Mouse (Mus musculus) olfactory bulb, adult 2 months (tissue): Measurements from ENCODE around the gene Ninl. TPM values are rescaled to one million over a fixed set of nuclear protein-coding genes. Genes with fewer than 3 reads are reported as not detected.

Source experiments
- H3K27ac ChIP-seq: fragments of 200-500 bp; 2 replicates; pipeline ENCODE4 v1.5.1; 2012; ENCODE audit warnings: low read depth, low read length; ENCODE audit not compliant: insufficient read depth
- H3K4me1 ChIP-seq: fragments of 200-500 bp; 2 replicates; pipeline ENCODE4 v1.6.1; 2012; ENCODE audit warnings: low read length; ENCODE audit not compliant: control insufficient read depth, insufficient read depth
- H3K4me3 ChIP-seq: fragments of 200-500 bp; 2 replicates; pipeline ENCODE4 v1.5.1; 2012; ENCODE audit warnings: mild to moderate bottlenecking, low read depth, low read length, moderate library complexity; ENCODE audit not compliant: insufficient read depth
- CTCF ChIP-seq: fragments of 200-500 bp; IDR thresholded peaks from 2 replicates; pipeline ENCODE4 v1.5.1; 2012; ENCODE audit warnings: low read depth, mild to moderate bottlenecking, low read length, moderate library complexity; ENCODE audit not compliant: insufficient read depth
- POLR2A ChIP-seq: fragments of 200-500 bp; IDR thresholded peaks from 2 replicates; pipeline ENCODE4 v1.6.1; 2012; ENCODE audit warnings: mild to moderate bottlenecking, low read depth, low read length, moderate library complexity; ENCODE audit not compliant: insufficient read depth
- WGBS: fragments of 180-500 bp; shearing (Covaris S2); methylation state at CpG from one replicate; pipeline ENCODE4 v1.1.7; 2018; 5-methylcytosine and 5-hydroxymethylcytosine counted together
- polyA plus RNA-seq: library from polyadenylated mRNA; stranded (reverse); fragments of >200 nt; gene quantifications from 2 replicates; pipeline ENCODE4 v1.2.4, GENCODE M21; 2012; ENCODE audit warnings: low replicate concordance; ENCODE audit not compliant: missing spikeins, insufficient read depth, insufficient read length

Gene Ninl
- polyA plus RNA-seq, 1 experiment: not detected

DNA sequence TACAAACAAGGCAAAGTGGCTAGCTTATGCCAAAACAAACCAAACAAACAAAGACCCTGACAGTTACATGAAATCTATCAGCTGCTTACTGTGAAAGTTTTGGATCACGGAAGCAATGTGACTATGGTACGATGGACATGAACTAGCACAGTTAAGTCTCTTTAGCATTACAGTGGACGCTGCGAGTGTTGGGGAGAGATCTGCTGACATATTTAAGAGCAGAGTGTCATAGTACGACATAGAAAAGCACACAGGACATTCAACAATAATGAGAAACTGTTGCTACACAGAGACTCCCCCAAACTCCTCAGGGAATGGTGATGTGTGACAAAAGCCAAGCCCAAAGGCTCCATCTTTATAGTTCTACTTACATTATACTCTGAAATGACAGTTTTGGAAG lies 95.2 kb downstream of the Ninl start:
- no peak for TF ChIP-seq CTCF
- no peak for TF ChIP-seq POLR2A
- H3K4me1 ChIP-seq: no peaks in the 10 kb centered on the region
- H3K4me3 ChIP-seq: no peak overlapping the region
- 96% methylated on average over 5 of the region's 5 CpGs for WGBS
- no peak overlapping the region for H3K27ac ChIP-seq

DNA sequence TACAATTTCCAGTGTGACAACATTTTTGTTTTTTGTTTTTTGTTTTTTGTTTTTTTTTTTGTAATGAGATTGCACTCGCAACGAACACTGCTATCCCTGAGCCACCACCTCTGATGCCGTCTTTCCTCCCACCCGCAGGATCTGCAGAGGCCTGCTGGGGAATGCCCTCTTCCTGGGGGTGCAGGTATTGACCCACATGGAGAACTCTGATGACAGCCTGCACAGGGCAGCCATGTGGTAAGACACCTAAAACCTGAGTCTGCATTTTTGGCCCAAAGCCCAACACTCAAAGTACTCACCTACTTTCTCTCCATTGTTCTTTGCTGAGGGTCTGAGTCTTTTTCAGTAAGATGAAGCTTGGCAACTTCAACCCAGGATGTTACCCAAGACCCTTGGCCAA lies 104.5 kb downstream of the Ninl start:
- WGBS: 92% methylated on average over 4 of the region's 4 CpGs
- TF ChIP-seq CTCF (no peak), POLR2A (no peak)
- Histone ChIP-seq H3K4me1 (peaks cover 2% of the 10 kb centered on the region), H3K4me3 (no peak overlapping the region), H3K27ac (no peak overlapping the region)

DNA sequence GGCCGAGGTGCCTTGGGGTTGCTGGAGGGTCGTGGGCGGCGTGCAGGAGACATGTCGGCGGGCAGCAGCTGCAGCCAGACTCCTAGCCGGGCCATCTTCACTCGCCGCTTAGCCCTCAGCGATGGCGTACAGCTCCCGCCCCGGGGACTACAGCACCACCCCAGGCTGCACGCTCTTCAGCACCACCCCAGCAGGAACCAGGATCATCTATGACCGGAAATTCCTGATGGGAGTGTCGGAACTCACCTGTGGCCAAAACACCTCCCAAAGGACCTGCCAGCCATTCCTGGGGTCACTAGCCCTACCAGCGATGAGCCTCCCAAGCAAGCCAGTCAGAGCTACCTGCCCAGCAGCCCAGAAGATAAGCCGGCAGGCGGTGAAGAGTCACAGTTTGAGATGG lies 105.7 kb downstream of the Ninl start:
- Histone ChIP-seq H3K4me1 (peaks cover 2% of the 10 kb centered on the region), H3K4me3 (no peak overlapping the region), H3K27ac (no peak overlapping the region)
- TF ChIP-seq CTCF (no peak), POLR2A (no peak)
- WGBS: 87% methylated on average over 19 of the region's 19 CpGs

DNA sequence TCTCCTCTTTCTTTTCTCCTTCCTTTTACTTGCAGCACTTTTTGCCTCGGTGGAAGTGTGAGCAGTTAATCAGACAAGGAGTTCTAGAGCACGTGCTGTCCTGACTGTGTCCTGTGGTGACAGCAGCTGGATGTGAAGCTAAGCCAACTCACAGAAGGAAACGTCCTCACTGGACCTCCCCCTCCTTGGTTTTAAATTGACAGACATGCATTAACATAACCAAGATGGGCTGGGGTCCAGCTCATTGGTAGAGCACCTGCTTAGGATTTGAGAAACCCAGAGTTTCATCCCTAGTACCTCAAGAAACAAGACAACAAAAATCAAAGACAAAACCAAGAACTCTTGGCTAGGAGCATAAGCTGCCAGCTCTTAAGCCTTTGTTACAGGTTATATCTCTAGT lies 108.4 kb downstream of the Ninl start:
- peaks cover 2% of the 10 kb centered on the region for H3K4me1 ChIP-seq
- 13% methylated on average over 3 of the region's 3 CpGs for WGBS
- no peak overlapping the region for H3K27ac ChIP-seq
- TF ChIP-seq POLR2A: no peak
- no peak overlapping the region for H3K4me3 ChIP-seq

DNA sequence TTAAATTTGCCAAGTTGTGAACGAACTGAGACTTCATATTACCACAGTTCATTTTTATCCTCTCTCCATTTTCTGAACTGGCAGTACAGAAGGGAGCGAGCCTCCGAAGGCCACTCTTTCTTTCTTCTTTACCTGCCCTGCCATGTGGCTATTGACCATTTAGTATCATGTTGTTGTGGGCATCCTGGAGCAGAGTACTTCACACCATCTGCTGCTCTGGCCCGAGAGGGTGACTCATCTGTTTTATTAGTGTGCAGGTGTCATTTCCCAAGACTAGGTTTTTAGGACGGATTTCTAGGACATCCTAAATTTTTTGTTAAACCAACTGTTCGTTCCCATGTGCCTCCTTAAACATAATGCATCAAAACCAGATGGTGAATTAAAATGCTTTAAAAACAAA lies 110.0 kb downstream of the Ninl start:
- no peak for TF ChIP-seq CTCF
- TF ChIP-seq POLR2A: no peak
- Histone ChIP-seq H3K4me3 (no peak overlapping the region), H3K27ac (no peak overlapping the region), H3K4me1 (peaks cover 2% of the 10 kb centered on the region)
- 94% methylated on average over 6 of the region's 6 CpGs for WGBS

DNA sequence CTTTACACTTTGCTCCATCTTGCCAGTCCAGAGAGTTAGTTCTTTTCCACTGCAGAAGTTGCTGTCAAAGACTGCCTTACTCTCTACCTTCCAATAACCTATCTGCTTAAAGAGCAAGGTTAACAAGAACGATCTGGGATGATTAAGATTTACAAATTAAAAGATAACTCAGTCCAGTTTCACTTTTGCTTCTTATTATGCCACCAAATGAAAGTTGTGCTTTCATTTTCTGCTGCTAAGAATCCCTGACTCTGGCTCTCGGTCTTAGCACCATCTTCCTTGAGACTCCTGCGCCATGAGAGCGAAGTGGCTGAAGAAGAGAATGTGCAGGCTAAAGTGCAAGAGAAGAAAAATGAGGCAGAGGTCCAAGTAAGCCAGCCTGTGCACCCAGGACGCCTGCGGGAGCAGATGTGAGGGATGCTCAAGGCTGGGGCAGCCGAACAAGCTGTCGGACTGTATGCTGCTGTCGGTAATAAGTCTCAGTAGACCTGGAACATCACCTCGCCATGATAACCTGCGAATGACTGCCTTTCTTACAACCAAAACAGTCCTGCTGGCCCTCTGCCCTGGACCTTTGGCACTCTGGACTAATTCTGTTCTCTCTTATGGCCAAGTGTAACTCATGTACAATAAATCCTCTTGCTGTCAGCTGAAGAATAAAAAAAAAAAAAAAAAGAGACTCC lies 112.0 kb downstream of the Ninl start:
- 92% methylated on average over 11 of the region's 11 CpGs for WGBS
- no peak overlapping the region for H3K27ac ChIP-seq
- peaks cover 2% of the 10 kb centered on the region for H3K4me1 ChIP-seq
- no peak overlapping the region for H3K4me3 ChIP-seq
- TF ChIP-seq CTCF (no peak), POLR2A (no peak)

DNA sequence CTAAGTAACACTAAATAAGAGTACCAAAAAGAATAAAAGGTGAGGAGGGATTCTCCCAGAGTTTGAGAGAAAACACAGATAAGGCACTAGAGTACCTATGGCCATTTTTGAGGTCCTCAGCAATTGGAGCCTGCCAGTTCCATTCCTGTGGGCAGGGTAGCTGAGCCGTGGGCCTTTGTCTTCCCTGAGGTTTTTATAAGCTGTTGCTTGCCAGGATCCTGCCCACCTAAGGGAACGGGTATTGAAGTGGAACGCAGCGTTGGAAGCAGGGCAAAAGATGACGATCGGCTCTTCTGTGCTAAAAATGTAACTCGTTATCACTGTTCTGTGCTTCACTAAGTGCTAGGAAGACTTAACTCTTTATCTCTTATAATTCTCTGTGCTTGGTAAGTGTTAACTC lies 115.7 kb downstream of the Ninl start:
- 46% methylated on average over 7 of the region's 7 CpGs for WGBS
- TF ChIP-seq CTCF (no peak), POLR2A (no peak)
- Histone ChIP-seq H3K4me1 (no peaks in the 10 kb centered on the region), H3K4me3 (no peak overlapping the region), H3K27ac (no peak overlapping the region)

DNA sequence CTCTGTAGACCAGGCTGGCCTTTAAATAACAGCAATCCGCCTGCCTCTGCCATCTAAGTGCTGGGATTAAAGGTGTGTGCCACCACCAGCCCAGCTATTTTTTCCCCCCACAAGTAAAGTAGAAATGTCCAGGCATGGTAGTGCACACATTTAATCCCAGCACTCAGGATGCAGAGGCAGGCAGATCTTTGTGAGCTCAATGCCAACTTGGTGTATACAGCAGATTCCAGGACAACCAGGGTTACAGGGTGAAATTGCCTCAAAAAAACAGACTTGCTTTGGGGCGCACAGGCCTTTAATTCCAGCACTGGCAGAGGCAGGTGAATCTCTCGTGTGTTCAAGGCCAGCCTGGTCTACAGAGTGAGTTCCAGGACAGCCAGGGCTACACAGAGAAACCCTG lies 116.2 kb downstream of the Ninl start:
- Histone ChIP-seq H3K4me3 (no peak overlapping the region), H3K27ac (no peak overlapping the region), H3K4me1 (no peaks in the 10 kb centered on the region)
- TF ChIP-seq POLR2A (no peak), CTCF (no peak)
- 96% methylated on average over 3 of the region's 3 CpGs for WGBS

DNA sequence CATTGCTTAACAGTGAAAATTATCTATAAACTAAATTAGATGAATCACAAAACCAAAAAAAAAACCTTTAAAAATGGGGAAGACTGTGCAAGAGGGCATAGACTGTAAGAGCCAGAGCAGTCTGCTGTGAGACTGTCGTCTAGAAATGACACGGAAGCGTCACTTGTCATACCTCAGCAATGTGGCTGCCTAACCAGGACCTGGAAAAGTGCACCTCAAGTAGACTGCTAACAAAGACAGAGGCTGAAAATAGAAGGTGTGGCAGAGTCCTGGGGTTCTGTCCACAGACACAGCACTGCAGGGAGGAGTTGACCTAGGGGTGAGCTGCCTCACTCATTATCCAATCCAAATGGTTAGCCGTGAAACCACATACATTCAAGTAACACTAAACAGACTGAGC lies 117.0 kb downstream of the Ninl start:
- no peak for TF ChIP-seq CTCF
- TF ChIP-seq POLR2A: no peak
- WGBS: 92% methylated on average over 4 of the region's 4 CpGs

DNA sequence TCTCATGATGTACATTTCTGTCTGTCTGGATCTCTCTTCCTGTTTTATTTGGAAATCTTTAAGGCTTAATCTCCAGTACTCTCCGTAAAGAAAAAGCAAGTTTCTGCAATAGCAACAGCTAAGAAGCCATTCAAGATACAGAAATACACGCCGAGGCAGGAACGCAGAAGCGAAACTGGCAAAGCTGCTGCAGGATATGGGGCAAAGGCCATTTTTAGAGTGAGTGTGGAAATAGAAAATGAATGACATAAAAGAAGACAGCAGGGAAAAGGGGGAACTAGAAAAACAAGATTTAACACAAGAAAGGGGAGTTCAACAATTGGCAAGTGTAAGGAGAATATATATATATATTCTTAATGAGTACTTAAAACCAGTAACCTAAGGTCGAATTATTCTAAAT lies 117.5 kb downstream of the Ninl start:
- TF ChIP-seq CTCF: no peak
- no peak for TF ChIP-seq POLR2A

More for the DNA sequence above, 117.0 kb downstream of the Ninl start:
- Histone ChIP-seq H3K27ac (no peak overlapping the region), H3K4me1 (no peaks in the 10 kb centered on the region), H3K4me3 (no peak overlapping the region)

More for the DNA sequence above, 117.5 kb downstream of the Ninl start:
- WGBS: 80% methylated on average over 6 of the region's 6 CpGs
- H3K27ac ChIP-seq: no peak overlapping the region
- no peak overlapping the region for H3K4me3 ChIP-seq
- H3K4me1 ChIP-seq: no peaks in the 10 kb centered on the region
